Mouse (Mus musculus): ENCODE measurements at regions not wholly inside any gene's neighbourhood (a gene's known extent, or its start where the extent isn't known, plus 50 kb on each side); places are given as distances from the start of the nearest gene placed in this dataset.

DNA sequence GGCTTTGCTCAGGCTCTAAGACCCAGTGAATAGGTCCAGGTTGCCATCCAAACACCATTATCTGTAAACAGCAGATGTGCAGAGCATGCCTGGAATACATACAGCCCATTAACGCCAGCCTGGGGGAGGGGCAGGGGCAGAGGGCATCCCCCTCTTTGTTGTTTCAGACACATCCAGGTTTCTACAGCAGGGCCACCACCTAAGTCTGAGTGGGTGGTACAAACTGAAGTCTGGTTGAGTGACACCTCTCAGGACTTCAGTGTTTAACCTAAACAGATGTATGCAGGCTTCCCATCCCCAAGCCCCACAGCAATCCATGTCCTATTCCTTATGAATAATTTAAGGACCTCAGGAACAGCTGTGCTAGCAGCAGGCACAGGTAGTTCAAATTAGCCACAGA, 194.2 kb downstream of the Xxylt1 start:
- H3K4me1 ChIP-seq (ENCODE audit: control insufficient read depth, insufficient read depth, low read length): no peaks in the 10 kb centered on the region
- H3K4me3 ChIP-seq (ENCODE audit: insufficient read depth, low read length): no peak overlapping the region
- no peak overlapping the region for H3K27ac ChIP-seq (ENCODE audit: insufficient read depth, low read depth, low read length)
- no peak for TF ChIP-seq CTCF (IDR thresholded peaks at IDR 0.05; ENCODE audit: low read depth, low read length)
- TF ChIP-seq POLR2A (IDR thresholded peaks at IDR 0.05; ENCODE audit: borderline replicate concordance, low read depth, low read length): no peak

DNA sequence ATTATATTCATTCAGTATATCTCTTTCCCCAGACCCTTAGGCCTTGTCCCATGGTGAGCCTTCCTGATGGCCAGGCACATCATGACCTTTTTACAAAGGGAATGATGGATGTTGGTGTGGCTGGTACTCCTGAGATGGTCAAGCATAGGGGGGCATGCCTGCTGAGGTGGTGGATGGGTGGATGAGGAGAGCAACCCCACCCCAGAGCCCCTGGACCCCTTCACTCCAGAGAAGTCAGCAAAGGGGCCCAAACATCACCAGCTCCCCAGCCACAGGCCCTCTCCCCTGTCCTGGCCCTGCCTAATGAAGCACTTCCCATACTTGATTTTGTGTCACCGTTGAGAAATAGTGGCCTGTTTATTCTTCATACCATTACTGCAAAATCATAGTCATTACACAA, 193.7 kb downstream of the Xxylt1 start:
- no peaks in the 10 kb centered on the region for H3K4me1 ChIP-seq (ENCODE audit: control insufficient read depth, insufficient read depth, low read length)
- TF ChIP-seq POLR2A (IDR thresholded peaks at IDR 0.05; ENCODE audit: borderline replicate concordance, low read depth, low read length) (no peak), CTCF (IDR thresholded peaks at IDR 0.05; ENCODE audit: low read depth, low read length) (no peak)
- no peak overlapping the region for H3K27ac ChIP-seq (ENCODE audit: insufficient read depth, low read depth, low read length)
- no peak overlapping the region for H3K4me3 ChIP-seq (ENCODE audit: insufficient read depth, low read length)

DNA sequence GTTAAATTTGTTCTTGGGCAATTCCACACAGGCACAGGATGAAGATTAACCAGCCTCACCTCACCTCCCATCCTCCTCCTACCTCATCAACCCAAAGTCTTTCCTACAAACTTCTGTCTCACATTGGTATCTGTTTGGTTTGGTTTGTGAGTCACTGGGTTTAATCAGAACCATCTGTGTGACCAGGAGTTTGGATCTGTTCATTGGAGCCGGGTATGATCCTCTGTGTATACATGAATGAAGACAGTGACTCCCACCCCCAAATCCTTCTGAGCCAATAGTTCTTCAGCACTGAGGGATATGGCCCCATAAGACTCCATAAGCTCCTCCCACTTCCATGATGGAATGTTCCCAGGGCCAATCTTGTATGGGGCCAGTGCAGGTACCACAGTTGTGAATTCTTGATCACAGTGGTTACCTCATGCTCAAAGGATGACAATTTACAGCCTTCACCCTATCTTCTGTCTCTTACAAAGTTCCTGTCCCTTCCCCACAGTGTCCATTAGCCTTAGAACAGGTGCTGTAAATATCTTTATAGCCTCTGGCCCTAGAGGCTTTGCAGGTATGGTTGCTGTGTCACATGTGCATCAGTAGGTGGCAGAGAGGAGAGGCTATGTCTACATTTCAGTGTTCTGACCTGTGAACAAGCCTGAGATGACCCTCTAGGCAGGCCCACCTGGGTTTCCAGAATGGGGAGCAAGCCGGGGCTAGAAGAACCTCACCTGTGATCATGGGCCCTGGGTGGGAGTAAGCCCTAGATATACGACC, 192.5 kb downstream of the Xxylt1 start:
- Histone ChIP-seq H3K4me3 (ENCODE audit: insufficient read depth, low read length) (no peak overlapping the region), H3K27ac (ENCODE audit: insufficient read depth, low read depth, low read length) (no peak overlapping the region), H3K4me1 (ENCODE audit: control insufficient read depth, insufficient read depth, low read length) (no peaks in the 10 kb centered on the region)
- TF ChIP-seq POLR2A (IDR thresholded peaks at IDR 0.05; ENCODE audit: borderline replicate concordance, low read depth, low read length): no peak
- TF ChIP-seq CTCF (IDR thresholded peaks at IDR 0.05; ENCODE audit: low read depth, low read length): no peak

DNA sequence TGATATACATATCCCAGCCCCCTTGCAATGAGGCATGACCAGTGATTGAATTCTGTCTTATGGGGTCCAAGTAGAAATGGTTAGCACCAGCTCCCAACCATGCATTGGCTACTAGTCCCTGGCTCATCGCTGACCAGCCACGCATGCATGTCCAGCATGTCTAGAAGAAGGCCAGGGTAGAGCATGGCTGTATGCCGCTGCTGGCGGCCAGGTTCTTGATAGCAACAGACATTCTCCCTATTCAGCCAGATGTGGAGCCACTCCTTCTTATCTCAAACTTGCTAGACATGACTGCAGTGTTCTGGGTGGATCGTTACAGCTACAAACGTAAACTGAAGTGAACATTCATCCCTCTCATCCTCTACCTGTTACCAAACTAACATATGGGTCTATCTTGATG, 188.6 kb downstream of the Xxylt1 start:
- no peak overlapping the region for H3K27ac ChIP-seq (ENCODE audit: insufficient read depth, low read depth, low read length)

DNA sequence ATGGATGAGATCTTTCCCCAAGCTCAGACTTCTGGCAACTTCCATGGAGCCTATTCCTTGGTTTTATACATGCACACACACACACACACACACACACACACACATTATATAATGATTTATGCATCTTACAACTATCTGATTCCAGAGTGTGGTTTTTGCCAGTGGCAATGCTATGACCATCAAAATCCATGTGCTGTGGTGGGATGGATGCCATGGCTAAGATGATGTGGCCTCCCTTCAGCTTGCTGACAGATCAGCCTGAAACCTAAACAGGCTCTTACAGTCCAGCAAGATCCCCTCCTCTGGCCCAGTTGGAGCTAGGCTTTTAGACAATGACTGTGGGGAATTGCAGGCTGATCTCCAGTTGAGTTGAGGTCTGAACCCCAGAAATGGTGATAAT, 187.1 kb downstream of the Xxylt1 start:
- Histone ChIP-seq H3K4me3 (ENCODE audit: insufficient read depth, low read length) (no peak overlapping the region), H3K4me1 (ENCODE audit: control insufficient read depth, insufficient read depth, low read length) (no peaks in the 10 kb centered on the region), H3K27ac (ENCODE audit: insufficient read depth, low read depth, low read length) (no peak overlapping the region)
- no peak for TF ChIP-seq POLR2A (IDR thresholded peaks at IDR 0.05; ENCODE audit: borderline replicate concordance, low read depth, low read length)
- no peak for TF ChIP-seq CTCF (IDR thresholded peaks at IDR 0.05; ENCODE audit: low read depth, low read length)

More for the DNA sequence above, 188.6 kb downstream of the Xxylt1 start:
- TF ChIP-seq POLR2A (IDR thresholded peaks at IDR 0.05; ENCODE audit: borderline replicate concordance, low read depth, low read length): no peak
- Histone ChIP-seq H3K4me3 (ENCODE audit: insufficient read depth, low read length) (no peak overlapping the region), H3K4me1 (ENCODE audit: control insufficient read depth, insufficient read depth, low read length) (no peaks in the 10 kb centered on the region)

DNA sequence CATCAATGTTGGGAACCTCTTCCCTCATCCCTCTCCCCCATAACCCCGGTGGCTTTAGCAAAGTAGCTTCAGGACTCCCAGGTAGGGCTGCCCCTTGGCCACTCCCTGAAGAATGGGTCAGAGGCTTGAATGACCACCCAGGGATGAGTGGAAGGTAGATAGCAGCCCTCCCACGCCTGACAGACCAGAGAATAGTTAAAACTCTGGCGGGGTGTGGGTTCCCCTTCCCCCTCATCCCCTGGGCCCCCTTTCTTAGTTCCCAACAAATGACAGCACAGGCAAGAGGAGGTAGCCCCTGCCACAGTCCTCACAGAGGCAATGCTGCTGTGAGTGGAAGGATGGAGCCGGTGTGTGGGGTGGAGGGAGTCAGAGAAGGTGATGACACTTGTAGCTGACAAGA, 186.2 kb downstream of the Xxylt1 start:
- Histone ChIP-seq H3K4me1 (ENCODE audit: control insufficient read depth, insufficient read depth, low read length) (no peaks in the 10 kb centered on the region), H3K4me3 (ENCODE audit: insufficient read depth, low read length) (no peak overlapping the region), H3K27ac (ENCODE audit: insufficient read depth, low read depth, low read length) (no peak overlapping the region)
- no peak for TF ChIP-seq CTCF (IDR thresholded peaks at IDR 0.05; ENCODE audit: low read depth, low read length)

DNA sequence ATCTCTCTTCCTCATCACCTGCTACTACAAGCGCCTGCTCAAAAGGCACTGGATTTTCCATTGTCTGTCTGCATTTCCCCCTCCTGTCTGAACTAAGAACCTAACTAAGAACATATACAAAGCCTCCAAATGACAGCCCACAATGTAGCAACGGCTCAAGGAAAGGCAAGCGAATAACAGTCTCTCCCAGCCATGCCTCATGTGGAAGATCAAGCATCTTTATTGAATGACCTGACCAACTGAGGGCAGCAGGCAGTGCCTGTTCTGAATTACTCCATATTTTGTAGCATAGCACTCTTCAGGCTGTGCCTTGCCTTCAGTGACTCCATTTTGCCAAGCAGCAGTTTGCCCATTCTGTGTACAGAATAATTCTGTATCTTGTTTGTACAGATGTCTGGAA, 183.9 kb downstream of the Xxylt1 start:
- no peak for TF ChIP-seq CTCF (IDR thresholded peaks at IDR 0.05; ENCODE audit: low read depth, low read length)
- no peak for TF ChIP-seq POLR2A (IDR thresholded peaks at IDR 0.05; ENCODE audit: borderline replicate concordance, low read depth, low read length)
- H3K27ac ChIP-seq (ENCODE audit: insufficient read depth, low read depth, low read length): no peak overlapping the region
- no peak overlapping the region for H3K4me3 ChIP-seq (ENCODE audit: insufficient read depth, low read length)
- no peaks in the 10 kb centered on the region for H3K4me1 ChIP-seq (ENCODE audit: control insufficient read depth, insufficient read depth, low read length)

DNA sequence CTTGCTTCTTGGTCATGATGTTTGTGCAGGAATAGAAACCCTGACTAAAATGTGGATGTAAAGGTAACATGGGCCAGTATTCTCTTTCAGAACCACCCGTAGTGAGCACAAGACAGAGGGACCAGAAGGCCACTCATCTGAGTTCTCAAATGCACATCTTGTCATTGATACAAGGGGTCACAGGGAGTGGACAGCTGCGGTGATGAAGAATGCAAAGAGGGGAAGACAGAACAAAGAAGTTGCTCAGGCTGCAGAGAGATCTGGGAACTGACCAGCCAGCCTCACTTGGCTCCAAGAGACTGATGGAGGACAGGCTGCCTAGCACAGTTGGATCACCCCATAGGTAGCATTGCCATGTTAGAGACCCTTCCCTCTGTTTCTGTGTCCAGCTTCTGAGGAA, 181.1 kb downstream of the Xxylt1 start:
- TF ChIP-seq CTCF (IDR thresholded peaks at IDR 0.05; ENCODE audit: low read depth, low read length): no peak
- TF ChIP-seq POLR2A (IDR thresholded peaks at IDR 0.05; ENCODE audit: borderline replicate concordance, low read depth, low read length): no peak
- Histone ChIP-seq H3K4me3 (ENCODE audit: insufficient read depth, low read length) (no peak overlapping the region), H3K27ac (ENCODE audit: insufficient read depth, low read depth, low read length) (no peak overlapping the region), H3K4me1 (ENCODE audit: control insufficient read depth, insufficient read depth, low read length) (no peaks in the 10 kb centered on the region)

DNA sequence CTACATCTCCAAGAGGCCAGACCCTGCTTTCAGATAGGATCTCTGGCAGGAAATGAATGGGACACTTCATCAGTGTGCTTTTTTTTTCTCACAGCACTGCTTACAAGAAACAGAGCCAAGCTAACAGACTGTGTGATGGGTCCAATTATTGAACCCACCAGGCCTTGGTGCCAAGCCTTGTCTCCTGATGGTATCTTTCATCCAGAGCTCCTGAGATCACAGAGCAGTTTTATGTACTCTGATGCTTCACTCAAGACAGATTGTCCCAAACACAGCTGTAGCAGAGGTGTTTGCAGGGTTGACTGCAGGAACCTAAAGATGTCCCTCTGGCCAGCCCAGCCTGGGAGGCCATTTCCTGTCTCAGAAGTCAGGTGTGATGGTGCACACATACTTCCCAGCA, 179.9 kb downstream of the Xxylt1 start:
- no peak for TF ChIP-seq POLR2A (IDR thresholded peaks at IDR 0.05; ENCODE audit: borderline replicate concordance, low read depth, low read length)
- no peak for TF ChIP-seq CTCF (IDR thresholded peaks at IDR 0.05; ENCODE audit: low read depth, low read length)
- Histone ChIP-seq H3K27ac (ENCODE audit: insufficient read depth, low read depth, low read length) (no peak overlapping the region), H3K4me3 (ENCODE audit: insufficient read depth, low read length) (no peak overlapping the region), H3K4me1 (ENCODE audit: control insufficient read depth, insufficient read depth, low read length) (no peaks in the 10 kb centered on the region)

Data from bone marrow macrophage, adult 2 months (primary cell).